Mouse (Mus musculus): ENCODE data around the gene Nmral1. TPM values are rescaled to one million over a fixed set of nuclear protein-coding genes. Genes with fewer than 3 reads are reported as not detected.
A peak's percentile ranks its signal among the peaks of the same experiment; 100 is the strongest.
"Not testable (repeated sequence)": the region's sequence is repeated elsewhere in the genome, so short reads cannot be mapped to it uniquely, and the experiment has no call there.

Nmral1 gene
- polyA plus RNA-seq (2014; fragmentation: Nextera tagmentation; extraction: Ambion mirVana) = 190 and 192 TPM in 2 replicates

DNA sequence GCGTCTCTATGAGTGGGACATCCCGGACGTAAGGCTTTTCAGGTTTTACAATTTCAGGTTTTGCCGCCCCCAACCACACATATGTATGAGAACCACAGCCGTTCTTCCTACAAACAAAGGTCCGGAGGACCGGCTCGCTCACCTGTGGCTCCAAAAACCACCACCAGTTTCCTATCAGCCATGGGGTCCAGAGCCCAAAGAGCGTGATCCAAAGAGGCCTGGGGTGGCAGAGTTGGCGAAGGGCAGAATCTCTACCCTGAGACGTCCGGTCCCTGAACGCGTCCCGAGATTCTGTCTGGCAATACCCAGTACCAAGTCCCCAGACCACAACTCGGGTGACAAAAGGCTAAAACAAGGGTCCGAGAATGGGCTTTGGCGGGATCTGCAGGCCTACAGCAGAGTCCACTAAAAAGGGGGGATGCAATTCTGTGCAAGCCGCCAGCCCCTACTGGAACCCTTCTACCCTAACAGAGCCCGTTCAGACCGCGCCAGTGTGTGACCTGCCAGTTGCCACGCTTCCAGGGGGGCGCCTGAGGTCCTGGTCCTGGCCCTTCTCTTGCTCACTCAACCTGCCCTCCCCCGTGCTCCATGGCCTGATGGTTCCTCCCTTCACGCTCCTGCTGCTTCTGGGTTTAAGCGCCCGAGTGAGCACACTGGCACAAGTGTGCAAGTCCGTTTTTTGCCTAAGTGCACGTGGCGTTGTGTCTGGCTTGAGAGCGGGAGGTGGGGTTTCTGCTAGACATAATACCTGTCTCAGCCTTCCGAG is at the start of gene Nmral1:
Nmral1 (minus strand) TSS at position 604 of the 766 bp plus-strand sequence.
- H3K4me2 ChIP-seq (ENCODE audit: low read depth, low read length) = peak within 1 kb of the TSS; percentile 59
- WGBS = 10% methylated on average over 33 of the region's 33 CpGs
- H3K9me3 ChIP-seq (replicated peaks; ENCODE audit: control insufficient read depth, low read length) = no peaks in the 10 kb centered on the region
- DNase-seq (ENCODE audit: low spot score) (peak; percentile 85), ATAC-seq (replicated peaks; ENCODE audit: insufficient number of reproducible peaks, low FRiP score, low TSS enrichment, low read depth) (peak; percentile 89)
- peak within 1 kb of the TSS; percentile 93 for H3K9ac ChIP-seq (replicated peaks; ENCODE audit: low read length)
- H3K27ac ChIP-seq (replicated peaks; ENCODE audit: low read depth, low read length) = peak within 1 kb of the TSS; percentile 75
- H3K27me3 ChIP-seq (ENCODE audit: control insufficient read depth, insufficient read depth, low read length) = no peaks in the 10 kb centered on the region
- peak within 1 kb of the TSS; percentile 50 for H3K4me3 ChIP-seq (ENCODE audit: low read depth, low read length)
- H3K36me3 ChIP-seq (replicated peaks; ENCODE audit: control insufficient read depth, insufficient read depth, low read depth, low read length) = peaks cover 2% of the 10 kb centered on the region; the same call in 1 of the 2 replicates
- H3K4me1 ChIP-seq (ENCODE audit: control insufficient read depth, insufficient read depth, low read length) = no peaks in the 10 kb centered on the region

GRCm38 (mm10) chr16:4768719-4769118 is 49.6 kb upstream of the Nmral1 start:
- peaks cover 27% of the 10 kb centered on the region for H3K36me3 ChIP-seq (replicated peaks; ENCODE audit: control insufficient read depth, insufficient read depth, low read depth, low read length)
- WGBS = 96% methylated on average over 5 of the region's 5 CpGs

DNA sequence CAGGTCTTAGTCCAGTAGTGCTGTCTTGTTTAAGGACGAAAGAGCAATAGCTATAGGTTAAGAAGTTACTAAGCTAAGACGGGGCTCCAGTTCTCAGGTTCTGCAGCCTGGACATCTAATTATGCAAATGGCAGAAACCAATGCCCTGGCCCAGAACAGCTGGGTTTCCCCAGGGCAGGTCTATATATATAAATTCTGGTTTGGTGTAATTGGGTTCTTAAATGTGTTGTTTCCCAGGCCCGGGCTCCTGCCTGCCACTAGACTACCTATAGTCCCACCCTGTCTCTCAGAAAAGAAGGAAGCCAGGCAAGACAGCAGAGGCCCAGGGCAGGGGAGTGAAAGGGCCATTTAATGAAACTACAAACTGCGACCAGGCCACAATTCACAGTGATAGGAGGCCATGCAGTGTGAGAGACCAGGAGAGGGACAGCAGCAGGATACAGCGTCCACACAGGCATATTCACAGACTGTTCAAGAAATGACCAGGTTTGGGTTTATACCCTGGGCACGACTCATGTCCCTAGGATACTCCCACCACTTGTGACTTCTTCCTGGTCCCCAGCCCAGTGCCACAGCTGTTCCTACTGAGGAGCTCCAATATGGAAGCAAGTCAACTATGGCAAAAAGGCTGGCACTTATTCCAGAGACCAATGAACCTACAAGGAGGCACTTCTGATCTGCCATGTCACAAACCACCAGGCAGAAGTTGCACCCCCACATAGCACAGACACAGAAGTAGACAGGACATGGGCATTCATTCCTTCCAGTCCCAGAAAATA is 48.0 kb upstream of the Nmral1 start:
- H3K36me3 ChIP-seq (replicated peaks; ENCODE audit: control insufficient read depth, insufficient read depth, low read depth, low read length) = peaks cover 27% of the 10 kb centered on the region
- H3K27ac ChIP-seq (replicated peaks; ENCODE audit: low read depth, low read length) = no peak overlapping the region
- H3K4me3 ChIP-seq (ENCODE audit: low read depth, low read length) = no peak overlapping the region
- DNase-seq (ENCODE audit: low spot score) (no peak), ATAC-seq (replicated peaks; ENCODE audit: insufficient number of reproducible peaks, low FRiP score, low TSS enrichment, low read depth) (no peak)
- H3K4me1 ChIP-seq (ENCODE audit: control insufficient read depth, insufficient read depth, low read length) = no peaks in the 10 kb centered on the region; the same call in 1 of the 2 replicates
- H3K27me3 ChIP-seq (ENCODE audit: control insufficient read depth, insufficient read depth, low read length) = no peaks in the 10 kb centered on the region
- no peak overlapping the region for H3K4me2 ChIP-seq (ENCODE audit: low read depth, low read length)
- no peak overlapping the region for H3K9ac ChIP-seq (replicated peaks; ENCODE audit: low read length)
- WGBS = 88% methylated on average over 6 of the region's 6 CpGs
- no peaks in the 10 kb centered on the region for H3K9me3 ChIP-seq (replicated peaks; ENCODE audit: control insufficient read depth, low read length)

More at GRCm38 (mm10) chr16:4768719-4769118, 49.6 kb upstream of the Nmral1 start:
- no peaks in the 10 kb centered on the region for H3K27me3 ChIP-seq (ENCODE audit: control insufficient read depth, insufficient read depth, low read length)
- no peaks in the 10 kb centered on the region; the same call in 1 of the 2 replicates for H3K4me1 ChIP-seq (ENCODE audit: control insufficient read depth, insufficient read depth, low read length)
- no peaks in the 10 kb centered on the region for H3K9me3 ChIP-seq (replicated peaks; ENCODE audit: control insufficient read depth, low read length)
- no peak overlapping the region for H3K4me2 ChIP-seq (ENCODE audit: low read depth, low read length)
- DNase-seq (ENCODE audit: low spot score) (no peak), ATAC-seq (replicated peaks; ENCODE audit: insufficient number of reproducible peaks, low FRiP score, low TSS enrichment, low read depth) (no peak)
- H3K4me3 ChIP-seq (ENCODE audit: low read depth, low read length) = no peak overlapping the region
- H3K9ac ChIP-seq (replicated peaks; ENCODE audit: low read length) = no peak overlapping the region
- no peak overlapping the region for H3K27ac ChIP-seq (replicated peaks; ENCODE audit: low read depth, low read length)

DNA sequence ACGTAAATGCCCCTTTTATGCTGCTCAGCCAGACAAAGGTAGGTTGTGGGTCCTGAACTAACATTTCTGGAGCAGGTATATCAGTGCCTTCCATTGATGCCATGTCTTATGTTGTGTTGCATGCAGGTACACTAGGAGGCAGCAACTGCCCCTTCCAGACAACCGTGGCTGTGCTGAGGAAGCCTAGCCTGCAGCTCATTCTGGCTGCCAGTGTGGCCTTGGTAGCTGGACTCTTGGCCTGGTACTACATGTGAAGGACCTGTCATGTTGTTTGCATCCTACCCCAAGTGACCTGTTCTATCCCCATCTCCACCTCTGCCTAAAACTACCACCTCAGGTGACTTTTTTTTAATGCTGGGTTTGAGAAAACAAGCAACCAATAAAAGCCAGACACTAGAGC is 46.7 kb upstream of the Nmral1 start:
- peaks cover 27% of the 10 kb centered on the region for H3K36me3 ChIP-seq (replicated peaks; ENCODE audit: control insufficient read depth, insufficient read depth, low read depth, low read length)
- WGBS = 84% methylated on average over 2 of the region's 2 CpGs

DNA sequence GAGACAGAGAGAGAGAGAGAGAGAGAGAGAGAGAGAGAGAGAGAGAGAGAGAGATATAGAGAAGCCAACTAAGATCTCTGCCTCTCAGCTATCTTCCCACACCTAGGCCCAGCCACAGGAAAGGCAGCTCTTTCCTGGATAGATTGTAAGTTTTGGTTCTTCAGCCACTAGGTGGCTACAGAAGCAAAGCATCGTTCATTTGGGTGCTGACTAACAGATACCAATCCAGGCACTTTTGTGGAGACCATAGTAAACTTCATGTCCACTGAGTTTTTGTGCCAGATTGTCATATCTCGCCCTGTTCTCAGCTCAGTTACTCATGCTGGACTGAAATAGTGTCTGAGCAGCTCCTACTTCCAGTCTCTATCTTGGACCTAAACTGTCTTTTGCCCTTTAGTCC is 44.1 kb upstream of the Nmral1 start:
- 52% methylated on average over 2 of the region's 2 CpGs for WGBS
- H3K36me3 ChIP-seq (replicated peaks; ENCODE audit: control insufficient read depth, insufficient read depth, low read depth, low read length) = peaks cover 11% of the 10 kb centered on the region
- no peak overlapping the region for H3K27ac ChIP-seq (replicated peaks; ENCODE audit: low read depth, low read length)
- H3K9me3 ChIP-seq (replicated peaks; ENCODE audit: control insufficient read depth, low read length) = no peaks in the 10 kb centered on the region
- no peaks in the 10 kb centered on the region; the same call in 1 of the 2 replicates for H3K4me1 ChIP-seq (ENCODE audit: control insufficient read depth, insufficient read depth, low read length)
- H3K9ac ChIP-seq (replicated peaks; ENCODE audit: low read length) = no peak overlapping the region
- DNase-seq (ENCODE audit: low spot score) (peak; percentile 70), ATAC-seq (replicated peaks; ENCODE audit: insufficient number of reproducible peaks, low FRiP score, low TSS enrichment, low read depth) (no peak)
- H3K27me3 ChIP-seq (ENCODE audit: control insufficient read depth, insufficient read depth, low read length) = no peaks in the 10 kb centered on the region
- no peak overlapping the region for H3K4me3 ChIP-seq (ENCODE audit: low read depth, low read length)
- H3K4me2 ChIP-seq (ENCODE audit: low read depth, low read length) = no peak overlapping the region

More for the DNA sequence above, 46.7 kb upstream of the Nmral1 start:
- Histone ChIP-seq H3K4me2 (ENCODE audit: low read depth, low read length) (no peak overlapping the region), H3K27me3 (ENCODE audit: control insufficient read depth, insufficient read depth, low read length) (no peaks in the 10 kb centered on the region), H3K9me3 (replicated peaks; ENCODE audit: control insufficient read depth, low read length) (no peaks in the 10 kb centered on the region), H3K9ac (replicated peaks; ENCODE audit: low read length) (no peak overlapping the region), H3K4me3 (ENCODE audit: low read depth, low read length) (no peak overlapping the region), H3K4me1 (ENCODE audit: control insufficient read depth, insufficient read depth, low read length) (no peaks in the 10 kb centered on the region; the same call in 1 of the 2 replicates), H3K27ac (replicated peaks; ENCODE audit: low read depth, low read length) (no peak overlapping the region)
- ATAC-seq (replicated peaks; ENCODE audit: insufficient number of reproducible peaks, low FRiP score, low TSS enrichment, low read depth) (no peak), DNase-seq (ENCODE audit: low spot score) (no peak)

GRCm38 (mm10) chr16:4762437-4762836 is 43.3 kb upstream of the Nmral1 start:
- Histone ChIP-seq H3K4me3 (ENCODE audit: low read depth, low read length) (no peak overlapping the region), H3K9me3 (replicated peaks; ENCODE audit: control insufficient read depth, low read length) (no peaks in the 10 kb centered on the region), H3K4me1 (ENCODE audit: control insufficient read depth, insufficient read depth, low read length) (no peaks in the 10 kb centered on the region; the same call in 1 of the 2 replicates), H3K9ac (replicated peaks; ENCODE audit: low read length) (no peak overlapping the region), H3K27ac (replicated peaks; ENCODE audit: low read depth, low read length) (no peak overlapping the region), H3K4me2 (ENCODE audit: low read depth, low read length) (no peak overlapping the region), H3K27me3 (ENCODE audit: control insufficient read depth, insufficient read depth, low read length) (no peaks in the 10 kb centered on the region), H3K36me3 (replicated peaks; ENCODE audit: control insufficient read depth, insufficient read depth, low read depth, low read length) (peaks cover 6% of the 10 kb centered on the region)
- DNase-seq (ENCODE audit: low spot score) (no peak), ATAC-seq (replicated peaks; ENCODE audit: insufficient number of reproducible peaks, low FRiP score, low TSS enrichment, low read depth) (no peak)
- WGBS = 91% methylated on average over 4 of the region's 4 CpGs

- peak overlapping the region; percentile 41 for H3K4me3 ChIP-seq (ENCODE audit: low read depth, low read length)
- H3K27ac ChIP-seq (replicated peaks; ENCODE audit: low read depth, low read length); H3K36me3 ChIP-seq (replicated peaks; ENCODE audit: control insufficient read depth, insufficient read depth, low read depth, low read length); H3K27me3 ChIP-seq (ENCODE audit: control insufficient read depth, insufficient read depth, low read length); H3K4me1 ChIP-seq (ENCODE audit: control insufficient read depth, insufficient read depth, low read length); H3K9me3 ChIP-seq (replicated peaks; ENCODE audit: control insufficient read depth, low read length); H3K4me2 ChIP-seq (ENCODE audit: low read depth, low read length): not testable (repeated sequence)
- peak overlapping the region; percentile 51 for H3K9ac ChIP-seq (replicated peaks; ENCODE audit: low read length)
- DNase-seq (ENCODE audit: low spot score) = peak; percentile 40
- peak; percentile 76; the same call in 1 of the 2 replicates for ATAC-seq (replicated peaks; ENCODE audit: insufficient number of reproducible peaks, low FRiP score, low TSS enrichment, low read depth)
- 3% methylated on average over 31 of the region's 42 CpGs for WGBS
Measured at GRCm38 (mm10) chr16:4756660-4757335, 37.6 kb upstream of the Nmral1 start.
